32 mouse cellular contexts compared by ENCODE assay signal in the genomic region with DNA sequence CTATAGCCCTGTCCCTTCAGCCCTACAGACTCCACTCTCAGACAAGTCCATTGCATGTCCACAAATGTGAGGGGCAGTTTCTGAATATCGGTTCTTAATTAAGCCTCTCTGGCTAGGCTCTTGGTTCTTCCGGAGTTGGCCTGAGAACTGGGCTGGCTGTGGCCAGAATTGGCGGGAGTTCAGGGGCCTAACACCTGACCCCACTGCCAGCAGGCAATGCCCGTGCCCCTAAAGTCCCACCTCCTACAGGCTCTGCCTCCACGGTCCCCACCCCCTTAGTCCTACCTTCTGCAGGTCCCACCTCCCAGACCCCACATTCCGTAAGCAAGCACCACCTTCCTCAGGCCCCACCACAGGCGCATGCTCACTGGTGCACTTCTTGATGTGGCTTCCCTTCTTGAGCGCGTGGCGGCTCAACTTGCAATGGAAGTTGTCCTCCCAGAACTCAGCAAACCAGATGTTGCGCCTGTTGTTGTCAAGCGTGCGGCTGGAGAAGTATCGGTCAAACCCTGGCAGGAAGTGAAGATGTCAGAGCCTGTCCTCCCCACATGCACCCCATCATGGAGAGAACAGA.
DNase-seq lines count a peak whose midpoint lies in the region; ATAC-seq lines count a peak whose summit lies in the region.
"Had no signal": no experiment of that assay in that cellular context is flagged by ENCODE, and none has a peak within 500 bp of the region (broad histone marks: within the 10 kb centered on the region; RNA-seq: fewer than 3 reads in every experiment).

No protein-coding gene starts in this region.

- DNase-seq in CD4-positive helper T cell, adult 2 months (ENCODE audit: low read depth, low spot score): peak; percentile 9
- peak; percentile 67 for DNase-seq in brain, adult 2 months (ENCODE audit: low read depth, low spot score)
- peak; percentile 69 to 76 for DNase-seq in cerebellum, postnatal 25 days
- DNase-seq in thymus, postnatal 10 days (ENCODE audit: low spot score in 2 of 2): peak; percentile 53 to 55
- DNase-seq in frontal cortex, adult 2 months (ENCODE audit: extremely low spot score in 1 of 2, low spot score in 1 of 2): no peak
- DNase-seq in lung, adult 18-20 months: no peak
- no peak for DNase-seq in right cerebral cortex, postnatal 36 days (ENCODE audit: low spot score in 2 of 2)
- DNase-seq: adrenal gland, postnatal 10 days; gastrocnemius, postnatal 14 days; heart, adult 11 months; heart, postnatal 4 days; kidney, adult 8-10 months; kidney, postnatal 14 days; layer of hippocampus, adult 9-11 months; liver, embryonic 13.5 days; lung, adult 2 months; lung, postnatal 14 days; midbrain, embryonic 14.5 days; retina, postnatal 1 day; right cerebral cortex, postnatal 14 days; spleen, adult 18-20 months had no signal

- H3K4me1 ChIP-seq in midbrain, embryonic 15.5 days: peaks cover 8% of the 10 kb centered on the region
- H3K4me1 ChIP-seq: embryonic facial prominence, embryonic 13.5 days; liver, embryonic 13.5 days had no signal

- no peak overlapping the region for H3K27ac ChIP-seq in midbrain, embryonic 15.5 days
- H3K27ac ChIP-seq: embryonic facial prominence, embryonic 13.5 days; forebrain, embryonic 10.5 days; hindbrain, embryonic 13.5 days; limb, embryonic 10.5 days; limb, embryonic 15.5 days; liver, embryonic 13.5 days; neural tube, embryonic 15.5 days had no signal

- no peak overlapping the region for H3K4me3 ChIP-seq in midbrain, embryonic 15.5 days
- H3K4me3 ChIP-seq: embryonic facial prominence, embryonic 13.5 days; forebrain, embryonic 10.5 days; heart, embryonic 12.5 days; hindbrain, embryonic 13.5 days; limb, embryonic 10.5 days; limb, embryonic 15.5 days; liver, embryonic 13.5 days; neural tube, embryonic 15.5 days had no signal

- no peaks in the 10 kb centered on the region for H3K27me3 ChIP-seq in midbrain, embryonic 15.5 days (replicated peaks)
- H3K27me3 ChIP-seq: embryonic facial prominence, embryonic 13.5 days; limb, embryonic 15.5 days had no signal

- 89% methylated on average over 14 of the region's 14 CpGs for WGBS in midbrain, embryonic 15.5 days

- ATAC-seq in midbrain, embryonic 15.5 days (replicated peaks): no peak
- ATAC-seq: activated CD4-positive, CD25-positive, alpha-beta regulatory T cell, adult 4 months; forebrain, embryonic 16.5 days; intestine, embryonic 16.5 days had no signal

- no peak overlapping the region for H3K4me2 ChIP-seq in midbrain, embryonic 15.5 days
- H3K4me2 ChIP-seq: embryonic facial prominence, embryonic 13.5 days; heart, embryonic 12.5 days; hindbrain, embryonic 13.5 days; limb, embryonic 15.5 days; liver, embryonic 13.5 days; neural tube, embryonic 15.5 days had no signal

- H3K36me3 ChIP-seq in midbrain, embryonic 15.5 days (replicated peaks): no peaks in the 10 kb centered on the region
- H3K36me3 ChIP-seq: embryonic facial prominence, embryonic 13.5 days; forebrain, embryonic 10.5 days; heart, embryonic 12.5 days; hindbrain, embryonic 13.5 days; limb, embryonic 10.5 days; limb, embryonic 15.5 days; liver, embryonic 13.5 days; neural tube, embryonic 15.5 days had no signal

- H3K9me3 ChIP-seq in midbrain, embryonic 15.5 days: no peaks in the 10 kb centered on the region
- H3K9me3 ChIP-seq: embryonic facial prominence, embryonic 13.5 days; forebrain, embryonic 10.5 days; heart, embryonic 12.5 days; hindbrain, embryonic 13.5 days; limb, embryonic 10.5 days; limb, embryonic 15.5 days; liver, embryonic 13.5 days; neural tube, embryonic 15.5 days had no signal

- no peak overlapping the region for H3K9ac ChIP-seq in midbrain, embryonic 15.5 days
- H3K9ac ChIP-seq: embryonic facial prominence, embryonic 13.5 days; heart, embryonic 12.5 days; hindbrain, embryonic 13.5 days; limb, embryonic 15.5 days; liver, embryonic 13.5 days; neural tube, embryonic 15.5 days had no signal

Comparison
In these comparisons a context has a peak if more than half of its experiments do, and no peak if none do; other contexts are left out.
1. DNase-seq: peak in CD4-positive helper T cell, adult 2 months (single experiment), brain, adult 2 months (single experiment), cerebellum, postnatal 25 days (2 of 2) and thymus, postnatal 10 days (2 of 2); none in frontal cortex, adult 2 months (0 of 2), lung, adult 18-20 months (0 of 2) and right cerebral cortex, postnatal 36 days (0 of 2).